Mouse (Mus musculus) urinary bladder, postnatal 36 days (tissue): ENCODE measurements around the gene Ppp4r2.

ENCODE experiments used
- DNase-seq, 2 experiments: peaks; one replicate each; pipeline ENCODE4 v3.0.0; 2022; ENCODE audit warnings: low spot score in 2 of 2, mixed read lengths in 1 of 2

Gene Ppp4r2

DNA sequence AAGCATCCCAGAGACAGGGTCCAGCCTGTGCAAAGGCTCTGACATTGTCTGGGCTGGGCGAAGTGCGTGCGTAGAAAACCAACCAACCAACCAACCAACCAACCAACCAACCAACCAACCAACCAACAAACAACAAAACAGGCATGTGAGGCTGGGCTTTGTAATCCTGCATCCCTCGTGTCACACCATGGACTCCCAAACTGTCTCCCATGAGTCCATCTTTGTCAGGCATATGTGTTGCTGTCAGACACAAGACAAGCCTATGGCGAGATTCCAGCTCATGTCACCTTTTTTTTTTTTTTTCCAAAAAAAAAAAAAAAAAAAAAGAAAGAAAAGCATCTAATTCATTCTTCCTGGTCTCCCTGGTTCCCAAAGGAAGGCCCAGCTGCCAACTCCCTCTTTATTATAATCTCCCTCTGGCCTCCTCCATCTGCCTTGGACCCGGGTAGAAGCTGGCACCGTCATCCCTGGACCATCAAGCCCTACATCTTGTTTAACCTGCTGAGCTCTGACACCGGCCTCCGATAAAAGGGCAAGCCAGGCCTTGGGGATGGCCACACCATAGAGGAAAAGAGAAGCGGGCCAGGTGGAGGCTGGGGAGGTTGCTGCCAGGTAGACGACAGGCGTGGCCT, 51.3 kb downstream of the Ppp4r2 start:
- no peak for DNase-seq

DNA sequence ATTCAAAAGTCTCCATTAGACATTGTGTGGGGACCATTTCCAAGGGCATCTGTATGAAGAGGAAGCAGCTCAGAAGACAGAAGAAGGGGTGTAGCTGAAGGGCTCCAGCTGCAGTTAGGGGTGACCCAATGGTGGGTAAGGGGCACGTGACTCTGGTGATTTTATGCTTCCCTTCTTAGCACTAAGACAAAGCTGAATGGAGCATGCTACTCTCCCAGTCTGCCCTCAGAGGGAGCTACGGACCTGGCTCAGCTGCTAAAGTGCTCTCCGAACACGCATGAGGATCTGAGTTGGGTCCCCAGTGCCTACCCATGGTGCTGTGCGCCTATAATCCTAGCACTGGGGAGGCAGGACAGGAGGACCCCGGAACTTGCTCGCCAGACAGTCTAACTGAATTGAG, 52.0 kb downstream of the Ppp4r2 start:
- DNase-seq, result no peak

DNA sequence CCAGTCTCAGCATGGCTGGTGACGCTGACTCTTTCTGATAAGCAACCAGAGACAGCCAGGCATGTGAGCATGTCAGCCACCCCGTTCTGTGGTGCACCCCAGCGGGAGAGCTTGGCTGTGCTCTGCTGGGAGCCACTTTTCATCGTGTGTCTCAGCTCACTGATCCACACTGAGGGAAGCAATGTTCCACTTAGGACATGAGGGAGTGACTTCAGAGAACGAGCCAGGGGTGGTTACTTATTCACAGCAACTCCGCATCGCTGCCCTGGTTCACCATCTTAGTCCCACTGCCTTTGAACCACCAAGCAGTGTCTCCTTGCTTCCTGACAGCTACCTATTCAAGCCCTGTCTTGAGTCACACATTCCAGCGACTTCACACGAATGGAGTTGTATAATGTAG, 53.6 kb downstream of the Ppp4r2 start:
- no peak for DNase-seq

DNA sequence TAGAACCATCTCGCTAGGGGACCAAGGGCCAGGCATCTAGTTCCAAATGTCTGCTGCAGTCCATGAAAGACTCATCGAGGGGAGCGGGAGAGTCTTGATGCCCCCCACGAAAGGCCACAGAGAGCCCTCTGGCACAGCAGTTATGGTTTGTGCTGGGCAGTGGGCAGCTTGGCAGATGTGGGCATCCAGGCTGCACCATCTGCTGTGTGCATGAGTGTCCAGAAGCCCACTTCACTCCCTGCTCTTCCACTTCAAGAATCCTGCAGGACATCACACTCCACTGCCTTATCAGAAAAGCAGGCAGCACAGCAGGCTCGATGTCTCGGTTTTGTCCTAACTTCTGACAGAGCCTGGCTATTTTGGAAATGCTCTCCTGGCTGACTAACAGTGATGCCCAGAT, 55.9 kb downstream of the Ppp4r2 start:
- no peak for DNase-seq

DNA sequence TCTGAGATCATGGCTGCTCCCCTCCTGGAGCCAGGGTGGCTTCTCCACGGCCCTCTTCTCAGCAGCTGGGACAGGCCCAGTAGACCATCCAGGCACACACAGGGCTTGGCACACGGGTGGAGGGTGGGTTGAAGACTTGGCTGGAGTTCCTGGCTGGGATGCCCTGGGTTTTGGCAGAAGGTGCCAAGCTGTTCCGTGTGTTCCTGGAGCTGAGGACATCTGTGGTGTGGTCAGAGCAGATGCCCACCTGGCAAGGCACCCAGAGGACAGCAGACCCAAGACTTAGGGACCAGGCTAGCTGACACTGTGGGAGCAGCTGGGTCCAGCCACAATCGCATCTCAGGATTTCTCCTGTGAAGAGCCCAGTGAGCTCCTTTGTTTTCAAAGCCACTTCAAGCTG, 59.1 kb downstream of the Ppp4r2 start:
- no peak for DNase-seq

DNA sequence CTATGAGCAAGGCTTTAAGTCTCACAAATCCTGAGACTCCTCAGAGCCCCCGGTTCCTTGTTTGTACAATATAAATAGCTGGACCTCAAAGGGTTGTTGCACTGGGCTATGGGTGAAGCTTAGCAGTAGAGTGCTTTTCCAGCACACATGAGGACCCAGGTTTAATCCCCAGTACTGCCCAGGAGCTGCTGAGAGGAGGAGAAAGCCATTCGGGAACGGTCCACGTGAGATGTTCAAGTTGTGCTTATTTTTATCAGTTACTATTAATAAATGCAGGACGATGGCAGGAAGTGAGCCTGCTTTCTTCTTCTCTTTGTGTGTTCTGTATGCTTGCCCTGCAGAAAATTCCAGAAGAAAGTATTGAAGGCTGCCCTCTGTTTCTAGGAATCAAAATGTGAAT, 59.7 kb downstream of the Ppp4r2 start:
- no peak for DNase-seq

DNA sequence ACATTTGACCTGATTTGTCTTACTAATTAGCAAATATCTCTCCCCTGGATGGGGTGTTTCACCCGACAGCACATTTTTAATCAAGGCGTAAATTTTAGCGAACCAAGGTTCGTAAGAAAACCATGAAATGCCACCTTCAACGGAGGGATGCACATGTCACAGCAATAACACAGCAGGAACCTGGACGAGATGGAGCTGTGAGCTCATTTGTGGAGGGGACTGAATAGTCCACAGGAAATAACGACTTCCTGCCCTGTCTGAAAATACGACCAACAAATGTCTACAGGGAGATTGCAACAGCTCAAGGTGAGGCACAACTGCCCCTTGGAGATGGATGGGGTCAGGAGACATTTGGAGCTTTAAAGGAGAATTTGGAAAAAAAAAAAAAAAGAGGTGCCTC, 61.8 kb downstream of the Ppp4r2 start:
- DNase-seq, result no peak

DNA sequence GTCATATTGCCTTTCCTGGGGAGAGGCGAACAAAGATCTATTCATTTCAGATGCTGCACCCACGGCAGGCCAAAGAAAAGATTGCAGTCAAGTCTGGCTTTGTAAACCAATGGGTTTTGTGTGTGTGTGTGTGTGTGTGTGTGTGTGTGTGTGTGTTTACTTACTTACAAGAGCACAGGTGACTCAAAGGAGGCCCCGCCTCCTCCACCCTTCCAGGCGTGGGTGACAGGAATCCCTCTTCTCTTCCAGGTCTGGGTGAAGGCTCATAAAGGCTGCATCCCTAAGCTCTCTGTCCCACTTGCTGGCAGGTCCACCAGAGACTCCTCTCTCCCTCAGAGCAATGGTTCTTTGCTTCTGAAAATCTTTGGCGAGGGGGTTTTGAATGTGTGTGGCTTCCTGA, 63.5 kb downstream of the Ppp4r2 start:
- no peak for DNase-seq

DNA sequence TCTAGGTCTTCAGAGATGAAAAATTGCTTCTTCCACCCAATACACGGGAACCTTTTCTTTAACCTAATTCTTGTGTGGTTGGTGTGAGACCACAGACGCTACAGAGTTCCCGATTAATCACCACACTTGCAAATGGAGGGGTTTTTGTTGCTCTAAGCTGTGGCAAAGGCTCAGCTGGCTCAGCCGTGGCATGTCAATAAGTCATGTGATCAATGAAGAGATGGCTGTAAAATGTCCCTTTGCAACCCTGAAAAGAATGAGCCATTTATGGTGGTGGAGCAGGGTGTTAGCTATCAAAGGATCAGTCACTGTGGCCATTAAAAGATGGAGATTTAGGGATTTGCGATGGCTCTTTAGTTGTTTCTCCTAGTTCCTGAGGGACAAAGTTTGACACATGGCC, 71.0 kb downstream of the Ppp4r2 start:
- DNase-seq, result no peak

DNA sequence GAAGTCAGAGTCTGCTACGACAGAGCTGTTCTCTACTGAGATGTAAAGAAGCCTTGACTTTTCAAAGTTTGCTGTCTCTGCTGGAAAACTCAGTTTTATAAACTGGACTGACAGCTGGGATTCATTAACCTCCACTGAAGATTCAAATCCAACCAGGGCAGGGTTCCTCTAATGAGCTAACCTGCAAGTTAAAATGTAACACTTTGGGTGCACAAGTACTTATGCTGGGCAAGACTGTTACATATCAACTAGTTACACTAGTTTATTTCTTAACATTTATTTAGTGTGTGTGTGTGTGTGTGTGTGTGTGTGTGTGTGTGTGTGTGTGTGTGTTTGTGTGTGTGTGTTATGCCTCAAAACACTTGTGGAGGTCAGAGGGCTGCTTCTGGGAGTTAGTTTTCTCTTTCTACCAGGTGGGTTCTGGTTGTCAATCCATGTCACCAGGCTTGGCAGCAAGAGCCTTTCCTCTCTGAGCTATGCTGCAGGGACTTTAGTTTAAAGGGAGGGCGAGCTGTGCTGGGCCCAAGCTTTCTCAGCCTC, 76.8 kb downstream of the Ppp4r2 start:
- DNase-seq, result no peak
